Mouse (Mus musculus): ENCODE measurements at regions not wholly inside any gene's neighbourhood (a gene's known extent, or its start where the extent isn't known, plus 50 kb on each side); places are given as distances from the start of the nearest gene placed in this dataset.

DNA sequence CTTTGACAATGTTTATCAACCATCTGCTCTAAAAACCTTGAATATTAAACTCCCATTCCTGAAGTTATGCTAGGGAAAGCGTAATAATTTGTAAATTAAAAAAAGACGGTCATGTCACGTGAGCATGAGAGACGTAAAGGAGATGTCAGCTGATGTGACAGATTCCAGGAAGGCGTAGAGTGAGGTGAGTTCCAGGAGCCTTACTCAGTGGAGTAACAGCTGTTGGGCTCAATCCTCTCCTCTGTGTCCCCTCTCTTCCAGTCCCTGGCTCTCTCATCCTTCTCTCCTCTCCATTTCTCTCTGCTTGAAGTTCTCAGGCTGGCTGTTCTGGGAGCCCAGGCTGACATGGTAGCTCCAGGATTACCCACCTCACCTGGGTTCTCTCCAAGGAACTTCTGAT, 138.4 kb upstream of the Fmo9 start:
- no peak for ATAC-seq (ENCODE audit: low FRiP score)
- Histone ChIP-seq H3K27ac (no peak overlapping the region), H3K9me3 (ENCODE audit: control insufficient read depth, low read length) (no peaks in the 10 kb centered on the region), H3K9ac (no peak overlapping the region), H3K4me3 (replicated peaks; ENCODE audit: low read length) (no peak overlapping the region), H3K4me1 (replicated peaks; ENCODE audit: control insufficient read depth, insufficient read depth, low read length) (no peaks in the 10 kb centered on the region), H3K27me3 (ENCODE audit: control insufficient read depth, insufficient read depth, low read length) (no peaks in the 10 kb centered on the region), H3K36me3 (replicated peaks; ENCODE audit: control insufficient read depth, insufficient read depth) (no peaks in the 10 kb centered on the region), H3K4me2 (replicated peaks) (no peak overlapping the region)
- no peak for DNase-seq (ENCODE audit: low spot score)
- WGBS, result 83% methylated on average over 5 of the region's 5 CpGs

DNA sequence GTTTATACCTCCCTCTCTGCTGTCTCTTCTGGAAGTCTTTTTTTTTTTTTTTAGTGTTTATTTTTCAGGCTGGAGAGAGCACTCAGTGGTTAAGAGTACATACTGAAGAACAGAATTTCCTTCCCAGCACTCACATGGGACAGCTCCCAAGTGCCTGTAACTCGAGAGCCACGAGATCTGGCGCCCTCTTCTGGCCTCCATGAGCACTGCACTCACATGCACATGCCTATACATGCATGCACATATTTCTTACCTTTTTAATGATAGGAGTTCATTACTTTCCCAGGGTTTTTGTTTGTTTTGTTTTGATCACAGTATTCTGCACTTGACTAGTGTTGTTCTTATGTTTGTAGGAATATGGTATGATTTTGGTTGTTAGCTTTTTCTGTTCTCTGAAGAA, 139.5 kb upstream of the Fmo9 start:
- H3K4me3 ChIP-seq (replicated peaks; ENCODE audit: low read length), result no peak overlapping the region
- no peak overlapping the region for H3K27ac ChIP-seq
- WGBS, result 49% methylated on average over 3 of the region's 3 CpGs
- H3K4me1 ChIP-seq (replicated peaks; ENCODE audit: control insufficient read depth, insufficient read depth, low read length), result 0 out of 2 replicates have a peak, but pooled peaks cover 6% of the 10 kb centered on the region
- no peak for ATAC-seq (ENCODE audit: low FRiP score)
- no peak for DNase-seq (ENCODE audit: low spot score)
- no peak overlapping the region for H3K4me2 ChIP-seq (replicated peaks)
- no peaks in the 10 kb centered on the region for H3K27me3 ChIP-seq (ENCODE audit: control insufficient read depth, insufficient read depth, low read length)
- no peaks in the 10 kb centered on the region for H3K36me3 ChIP-seq (replicated peaks; ENCODE audit: control insufficient read depth, insufficient read depth)
- no peaks in the 10 kb centered on the region for H3K9me3 ChIP-seq (ENCODE audit: control insufficient read depth, low read length)
- no peak overlapping the region for H3K9ac ChIP-seq

DNA sequence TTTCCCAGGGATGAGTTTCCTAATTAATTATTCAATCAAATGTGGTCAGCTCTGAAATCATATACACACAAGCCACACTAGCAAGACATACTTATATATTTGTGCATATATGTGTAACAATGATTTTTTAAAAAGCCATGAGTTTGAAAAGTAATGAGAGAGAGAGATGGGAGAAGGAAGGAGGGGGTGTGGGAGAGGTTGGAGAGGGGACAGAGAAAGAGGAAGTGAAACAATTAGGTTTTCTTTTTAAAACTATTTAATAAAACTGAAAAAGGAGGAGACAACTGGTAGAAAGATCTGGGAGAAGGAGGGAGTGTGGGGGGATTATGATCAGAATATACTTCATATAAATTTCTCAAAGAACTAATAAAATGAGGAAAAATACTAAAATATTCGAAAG, 155.7 kb upstream of the Fmo9 start:
- H3K4me1 ChIP-seq (replicated peaks; ENCODE audit: control insufficient read depth, insufficient read depth, low read length), result peaks cover 13% of the 10 kb centered on the region
- no peak for DNase-seq (ENCODE audit: low spot score)
- no peaks in the 10 kb centered on the region for H3K9me3 ChIP-seq (ENCODE audit: control insufficient read depth, low read length)
- H3K9ac ChIP-seq, result no peak overlapping the region
- H3K4me3 ChIP-seq (replicated peaks; ENCODE audit: low read length), result no peak overlapping the region
- WGBS, result 81% methylated on average over 1 of the region's 1 CpGs
- ATAC-seq (ENCODE audit: low FRiP score), result no peak
- H3K27me3 ChIP-seq (ENCODE audit: control insufficient read depth, insufficient read depth, low read length), result no peaks in the 10 kb centered on the region
- H3K4me2 ChIP-seq (replicated peaks), result no peak overlapping the region
- no peaks in the 10 kb centered on the region for H3K36me3 ChIP-seq (replicated peaks; ENCODE audit: control insufficient read depth, insufficient read depth)
- no peak overlapping the region for H3K27ac ChIP-seq

DNA sequence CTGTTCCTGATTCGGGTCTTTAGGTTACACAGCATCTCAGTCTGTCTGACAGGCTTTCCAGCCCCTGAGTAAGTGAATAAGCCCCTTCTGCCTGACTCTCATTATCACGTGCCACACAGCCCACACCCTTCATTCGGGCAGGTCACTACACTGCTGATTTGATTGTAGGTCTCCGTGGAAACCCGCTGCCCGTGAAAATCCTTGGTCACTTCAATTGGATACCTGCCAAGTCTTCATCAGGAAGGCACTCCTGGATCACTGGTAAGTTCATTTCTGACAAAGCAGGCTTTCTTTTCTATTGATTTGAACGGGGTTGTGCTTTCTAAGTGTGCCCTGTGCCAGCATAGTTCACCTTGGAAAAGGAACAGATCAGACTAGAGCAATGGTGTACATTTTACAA, 158.2 kb upstream of the Fmo9 start:
- ATAC-seq (ENCODE audit: low FRiP score) (no peak; the same call in 1 of the 2 replicates), DNase-seq (ENCODE audit: low spot score) (no peak)
- H3K4me2 ChIP-seq (replicated peaks), result no peak overlapping the region
- H3K27me3 ChIP-seq (ENCODE audit: control insufficient read depth, insufficient read depth, low read length), result no peaks in the 10 kb centered on the region
- peaks cover 24% of the 10 kb centered on the region for H3K4me1 ChIP-seq (replicated peaks; ENCODE audit: control insufficient read depth, insufficient read depth, low read length)
- no peak overlapping the region for H3K9ac ChIP-seq
- no peak overlapping the region for H3K4me3 ChIP-seq (replicated peaks; ENCODE audit: low read length)
- H3K9me3 ChIP-seq (ENCODE audit: control insufficient read depth, low read length), result no peaks in the 10 kb centered on the region
- no peaks in the 10 kb centered on the region for H3K36me3 ChIP-seq (replicated peaks; ENCODE audit: control insufficient read depth, insufficient read depth)
- 18% methylated on average over 7 of the region's 7 CpGs for WGBS
- H3K27ac ChIP-seq, result no peak overlapping the region

DNA sequence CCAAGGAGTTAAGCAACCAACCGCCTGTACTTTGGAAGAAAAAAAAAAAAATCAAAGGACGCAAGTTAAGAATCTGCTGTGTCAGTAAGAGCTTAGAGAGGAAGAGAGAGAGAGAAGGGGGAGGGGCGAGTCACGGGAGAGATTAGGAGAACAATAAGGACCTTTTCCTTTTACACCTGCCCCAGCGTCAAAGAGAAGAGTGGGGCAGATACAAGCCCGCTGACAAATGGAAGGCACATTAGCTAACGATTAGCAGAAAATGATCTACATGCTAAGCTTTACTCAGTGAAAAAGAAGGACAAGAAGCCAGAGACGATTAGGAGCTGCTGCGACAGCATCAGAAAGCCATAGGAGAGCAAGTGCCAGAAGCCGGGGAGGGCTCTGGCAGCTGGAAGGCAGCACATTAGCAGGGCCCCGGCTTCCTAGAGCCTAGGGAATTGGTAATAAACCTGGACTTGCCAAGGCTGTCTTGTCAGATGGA, 157.8 kb upstream of the Fam78b start:
- Histone ChIP-seq H3K27me3 (ENCODE audit: control insufficient read depth, insufficient read depth, low read length) (no peaks in the 10 kb centered on the region), H3K9ac (peak overlapping the region; percentile 51), H3K36me3 (replicated peaks; ENCODE audit: control insufficient read depth, insufficient read depth) (no peaks in the 10 kb centered on the region), H3K4me3 (replicated peaks; ENCODE audit: low read length) (peak overlapping the region; percentile 17), H3K4me1 (replicated peaks; ENCODE audit: control insufficient read depth, insufficient read depth, low read length) (peaks cover 28% of the 10 kb centered on the region), H3K9me3 (ENCODE audit: control insufficient read depth, low read length) (no peaks in the 10 kb centered on the region), H3K4me2 (replicated peaks) (peak overlapping the region; percentile 47), H3K27ac (peak overlapping the region; percentile 77)
- 1% methylated on average over 11 of the region's 11 CpGs for WGBS
- ATAC-seq (ENCODE audit: low FRiP score) (peak; percentile 81), DNase-seq (ENCODE audit: low spot score) (peak; percentile 63)

DNA sequence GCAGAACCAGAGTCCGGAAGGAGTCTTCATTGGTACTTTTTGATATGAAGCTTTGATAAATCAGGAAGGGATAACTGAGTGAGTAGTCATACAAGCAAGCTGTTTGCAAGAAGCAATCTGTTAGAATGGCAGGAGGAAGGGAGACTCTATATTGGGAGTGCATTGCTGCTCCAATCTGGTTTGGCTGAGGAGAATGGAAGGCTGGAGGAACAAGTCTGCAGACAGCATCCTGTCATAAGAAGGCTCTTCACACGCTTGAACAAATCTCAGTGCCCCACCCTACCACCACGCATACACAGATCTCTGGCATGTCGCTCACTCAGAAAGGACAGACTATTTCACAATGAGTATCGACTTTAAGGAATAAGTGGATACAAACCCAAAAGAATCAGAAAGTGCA, 154.7 kb upstream of the Fam78b start:
- no peak for ATAC-seq (ENCODE audit: low FRiP score)
- Histone ChIP-seq H3K9ac (no peak overlapping the region), H3K27ac (no peak overlapping the region), H3K4me2 (replicated peaks) (no peak overlapping the region), H3K9me3 (ENCODE audit: control insufficient read depth, low read length) (no peaks in the 10 kb centered on the region), H3K4me1 (replicated peaks; ENCODE audit: control insufficient read depth, insufficient read depth, low read length) (peaks cover 15% of the 10 kb centered on the region), H3K36me3 (replicated peaks; ENCODE audit: control insufficient read depth, insufficient read depth) (no peaks in the 10 kb centered on the region), H3K27me3 (ENCODE audit: control insufficient read depth, insufficient read depth, low read length) (no peaks in the 10 kb centered on the region), H3K4me3 (replicated peaks; ENCODE audit: low read length) (no peak overlapping the region)
- DNase-seq (ENCODE audit: low spot score), result no peak
- WGBS, result 92% methylated on average over 5 of the region's 5 CpGs

DNA sequence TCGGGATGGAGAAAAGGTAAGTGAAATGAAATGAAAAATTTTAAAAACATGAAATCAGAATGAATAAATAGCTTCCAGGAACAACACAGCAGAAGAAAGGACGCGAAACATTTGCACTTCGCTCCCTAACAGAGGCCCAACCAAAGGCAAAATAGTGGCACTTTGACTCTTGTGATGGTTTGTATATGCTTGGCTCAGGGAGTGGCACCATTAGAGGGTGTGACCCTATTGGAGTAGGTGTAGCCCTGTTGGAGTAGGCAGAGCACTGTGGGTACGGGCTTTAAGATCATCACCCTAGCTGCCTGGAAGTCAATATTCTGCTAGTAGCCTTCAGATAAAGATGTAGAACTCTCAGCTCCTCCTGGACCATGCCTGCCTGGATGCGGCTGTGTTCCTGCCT, 154.0 kb upstream of the Fam78b start:
- ATAC-seq (ENCODE audit: low FRiP score) (no peak), DNase-seq (ENCODE audit: low spot score) (no peak)
- H3K9ac ChIP-seq, result no peak overlapping the region
- 94% methylated on average over 6 of the region's 6 CpGs for WGBS
- no peak overlapping the region for H3K27ac ChIP-seq
- no peak overlapping the region for H3K4me2 ChIP-seq (replicated peaks)
- H3K4me3 ChIP-seq (replicated peaks; ENCODE audit: low read length), result no peak overlapping the region
- H3K36me3 ChIP-seq (replicated peaks; ENCODE audit: control insufficient read depth, insufficient read depth), result no peaks in the 10 kb centered on the region
- H3K27me3 ChIP-seq (ENCODE audit: control insufficient read depth, insufficient read depth, low read length), result no peaks in the 10 kb centered on the region
- peaks cover 15% of the 10 kb centered on the region for H3K4me1 ChIP-seq (replicated peaks; ENCODE audit: control insufficient read depth, insufficient read depth, low read length)
- no peaks in the 10 kb centered on the region for H3K9me3 ChIP-seq (ENCODE audit: control insufficient read depth, low read length)

DNA sequence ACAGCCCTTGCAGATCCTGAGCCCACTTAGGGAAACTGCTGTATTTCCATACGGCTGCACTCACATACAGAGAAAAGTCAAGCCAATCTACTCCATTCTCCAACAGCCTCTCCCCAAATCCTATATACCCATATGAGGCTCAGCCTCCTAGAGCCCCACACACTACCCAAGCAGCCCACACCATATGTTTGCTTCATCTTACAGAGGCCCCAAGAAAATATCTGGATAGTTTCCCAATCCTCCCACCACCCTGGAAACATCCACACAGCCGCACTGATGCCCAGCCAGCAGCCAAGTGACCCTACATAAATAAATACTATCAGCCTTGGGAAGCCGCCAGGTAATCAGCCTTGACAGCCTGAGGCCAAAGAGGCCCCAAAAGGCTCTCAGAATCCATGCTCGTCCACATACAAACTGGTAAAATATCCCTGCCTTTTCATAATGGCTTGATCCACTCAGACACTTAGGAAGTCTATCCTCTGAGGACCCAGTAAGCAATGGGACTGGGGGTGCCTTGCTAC, 153.1 kb upstream of the Fam78b start:
- Histone ChIP-seq H3K9me3 (ENCODE audit: control insufficient read depth, low read length) (no peaks in the 10 kb centered on the region), H3K4me3 (replicated peaks; ENCODE audit: low read length) (no peak overlapping the region), H3K36me3 (replicated peaks; ENCODE audit: control insufficient read depth, insufficient read depth) (no peaks in the 10 kb centered on the region), H3K9ac (no peak overlapping the region), H3K4me2 (replicated peaks) (no peak overlapping the region), H3K27ac (no peak overlapping the region), H3K27me3 (ENCODE audit: control insufficient read depth, insufficient read depth, low read length) (no peaks in the 10 kb centered on the region), H3K4me1 (replicated peaks; ENCODE audit: control insufficient read depth, insufficient read depth, low read length) (peaks cover 8% of the 10 kb centered on the region)
- ATAC-seq (ENCODE audit: low FRiP score) (no peak), DNase-seq (ENCODE audit: low spot score) (no peak)
- WGBS, result 53% methylated on average over 4 of the region's 4 CpGs

DNA sequence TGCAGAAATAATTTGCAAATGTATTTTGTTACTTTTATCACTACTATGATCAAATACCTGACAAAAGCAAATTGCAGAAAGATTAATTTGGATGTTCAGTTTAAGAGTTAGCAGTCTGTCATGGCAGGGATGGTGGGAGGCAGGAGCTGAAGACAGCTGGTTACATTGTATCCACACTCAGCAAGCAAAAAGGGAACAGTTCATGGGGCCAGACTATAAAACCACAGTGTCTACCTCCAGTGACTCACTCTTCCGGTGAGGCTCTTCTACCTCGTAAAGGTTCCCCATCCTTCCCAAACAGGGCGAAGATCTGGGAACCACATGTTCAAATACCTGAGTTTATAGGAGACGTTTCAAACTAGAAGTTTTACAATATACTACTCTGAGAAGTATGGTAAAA, 145.2 kb upstream of the Fam78b start:
- Histone ChIP-seq H3K4me2 (replicated peaks) (no peak overlapping the region), H3K27me3 (ENCODE audit: control insufficient read depth, insufficient read depth, low read length) (no peaks in the 10 kb centered on the region), H3K36me3 (replicated peaks; ENCODE audit: control insufficient read depth, insufficient read depth) (no peaks in the 10 kb centered on the region), H3K4me1 (replicated peaks; ENCODE audit: control insufficient read depth, insufficient read depth, low read length) (no peaks in the 10 kb centered on the region), H3K27ac (no peak overlapping the region), H3K9ac (no peak overlapping the region), H3K9me3 (ENCODE audit: control insufficient read depth, low read length) (no peaks in the 10 kb centered on the region), H3K4me3 (replicated peaks; ENCODE audit: low read length) (no peak overlapping the region)
- WGBS, result 93% methylated on average over 4 of the region's 4 CpGs
- ATAC-seq (ENCODE audit: low FRiP score) (no peak), DNase-seq (ENCODE audit: low spot score) (no peak)

DNA sequence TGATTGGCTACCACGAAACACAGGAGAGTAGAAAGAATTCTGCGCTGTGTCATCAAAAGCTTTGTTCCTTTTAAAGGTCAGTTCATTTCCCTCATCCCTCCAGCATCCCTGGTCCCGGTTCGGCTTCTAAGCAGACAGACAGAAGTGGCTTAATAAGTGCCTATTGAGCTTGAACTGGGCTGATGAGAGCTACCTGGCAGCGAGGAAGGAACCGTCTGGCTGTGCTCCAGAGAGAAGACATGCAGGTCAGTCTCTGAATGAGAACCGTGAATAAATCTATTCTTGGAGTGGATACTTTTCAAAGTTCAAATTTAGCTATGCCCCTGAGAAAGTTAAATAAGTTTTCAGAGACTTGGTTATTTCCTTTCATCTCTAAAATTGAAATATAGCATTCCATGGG, 135.0 kb upstream of the Fam78b start:
- H3K4me1 ChIP-seq (replicated peaks; ENCODE audit: control insufficient read depth, insufficient read depth, low read length), result no peaks in the 10 kb centered on the region
- no peak for ATAC-seq (ENCODE audit: low FRiP score)
- no peaks in the 10 kb centered on the region for H3K9me3 ChIP-seq (ENCODE audit: control insufficient read depth, low read length)
- 73% methylated on average over 7 of the region's 7 CpGs for WGBS
- H3K27me3 ChIP-seq (ENCODE audit: control insufficient read depth, insufficient read depth, low read length), result no peaks in the 10 kb centered on the region
- no peak for DNase-seq (ENCODE audit: low spot score)
- no peak overlapping the region for H3K4me2 ChIP-seq (replicated peaks)
- no peak overlapping the region for H3K9ac ChIP-seq
- H3K36me3 ChIP-seq (replicated peaks; ENCODE audit: control insufficient read depth, insufficient read depth), result no peaks in the 10 kb centered on the region
- no peak overlapping the region for H3K4me3 ChIP-seq (replicated peaks; ENCODE audit: low read length)
- no peak overlapping the region for H3K27ac ChIP-seq

Data from hindbrain, embryonic 14.5 days (tissue).